Mouse (Mus musculus) megakaryocyte-erythroid progenitor cell, adult 5-6 weeks (primary cell): ENCODE measurements at regions not wholly inside any gene's neighbourhood (a gene's known extent, or its start where the extent isn't known, plus 50 kb on each side); places are given as distances from the start of the nearest gene placed in this dataset.
A peak's percentile ranks its signal among the peaks of the same experiment; 100 is the strongest.

Experiments used
- ATAC-seq: replicated peaks from 2 replicates; pipeline ENCODE4 v1.8.0; 2016; ENCODE audit warnings: mild to moderate bottlenecking, inconsistent platforms; ENCODE audit not compliant: severe bottlenecking, poor library complexity, low FRiP score, low TSS enrichment

- ATAC-seq = no peak
These were observed 52.8 kb upstream of the Eci2 start for GRCm38 (mm10) chr13:35079685-35080084.

GRCm38 (mm10) chr13:35085386-35085785, 58.5 kb upstream of the Eci2 start:
- ATAC-seq = no peak

GRCm38 (mm10) chr13:35087246-35088040, 60.5 kb upstream of the Eci2 start:
- no peak for ATAC-seq

GRCm38 (mm10) chr13:35091155-35091554, 64.3 kb upstream of the Eci2 start:
- no peak for ATAC-seq

- no peak for ATAC-seq
These were observed 92.9 kb upstream of the Eci2 start for GRCm38 (mm10) chr13:35119782-35120181.

- peak; percentile 65; the same call in 1 of the 2 replicates for ATAC-seq
These were observed 102.6 kb upstream of the Eci2 start for GRCm38 (mm10) chr13:35129475-35129874.

GRCm38 (mm10) chr13:35131272-35132185, 104.6 kb upstream of the Eci2 start:
- no peak for ATAC-seq

- ATAC-seq = no peak
These were observed 124.7 kb upstream of the Eci2 start for GRCm38 (mm10) chr13:35151629-35152028.

GRCm38 (mm10) chr13:35159456-35159855, 132.6 kb upstream of the Eci2 start:
- ATAC-seq = no peak

GRCm38 (mm10) chr13:35160767-35161166, 133.9 kb upstream of the Eci2 start:
- ATAC-seq = no peak

GRCm38 (mm10) chr13:35166080-35166479, 139.2 kb upstream of the Eci2 start:
- no peak for ATAC-seq

- ATAC-seq = no peak
These were observed 140.1 kb upstream of the Eci2 start for GRCm38 (mm10) chr13:35166831-35167541.

GRCm38 (mm10) chr13:35171562-35172254, 144.8 kb upstream of the Eci2 start:
- no peak for ATAC-seq

GRCm38 (mm10) chr13:35173522-35173921, 146.6 kb upstream of the Eci2 start:
- no peak for ATAC-seq

GRCm38 (mm10) chr13:35175587-35175986, 148.7 kb upstream of the Eci2 start:
- no peak for ATAC-seq

- no peak for ATAC-seq
These were observed 150.4 kb upstream of the Eci2 start for GRCm38 (mm10) chr13:35177305-35177704.

- no peak for ATAC-seq
These were observed 162.3 kb upstream of the Eci2 start for GRCm38 (mm10) chr13:35189028-35189711.

GRCm38 (mm10) chr13:35202069-35202468, 175.2 kb upstream of the Eci2 start:
- no peak for ATAC-seq

GRCm38 (mm10) chr13:35208319-35208718, 181.4 kb upstream of the Eci2 start:
- ATAC-seq = no peak
